Mouse (Mus musculus) retina, postnatal 7 days (tissue): Measurements from ENCODE around the gene Lix1l.
"Not testable (repeated sequence)": the region's sequence is repeated elsewhere in the genome, so short reads cannot be mapped to it uniquely, and the experiment has no call there.

Source experiments
- DNase-seq: peaks from one replicate; pipeline ENCODE4 v3.0.0-alpha.2; 2012; ENCODE audit warnings: low read depth, low spot score

Gene Lix1l

DNA sequence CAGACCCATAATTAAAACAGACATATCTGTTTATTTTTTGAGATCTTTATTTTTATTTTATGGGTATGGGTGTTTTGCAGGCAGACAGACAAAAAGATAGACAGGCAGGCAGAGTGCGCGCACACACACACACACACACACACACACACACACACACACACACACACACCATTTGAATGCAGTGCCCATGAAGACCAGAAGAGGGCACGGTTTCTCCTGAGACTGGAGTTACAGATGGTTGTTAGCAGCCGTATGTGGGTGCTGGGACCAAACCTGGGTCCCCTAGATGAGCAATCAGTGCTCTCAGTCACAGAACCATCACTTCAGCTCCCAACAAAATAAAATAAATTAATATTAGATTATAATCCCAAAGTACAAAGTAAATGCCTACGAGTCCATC lies 17.6 kb upstream of the Lix1l start:
- no peak for DNase-seq

DNA sequence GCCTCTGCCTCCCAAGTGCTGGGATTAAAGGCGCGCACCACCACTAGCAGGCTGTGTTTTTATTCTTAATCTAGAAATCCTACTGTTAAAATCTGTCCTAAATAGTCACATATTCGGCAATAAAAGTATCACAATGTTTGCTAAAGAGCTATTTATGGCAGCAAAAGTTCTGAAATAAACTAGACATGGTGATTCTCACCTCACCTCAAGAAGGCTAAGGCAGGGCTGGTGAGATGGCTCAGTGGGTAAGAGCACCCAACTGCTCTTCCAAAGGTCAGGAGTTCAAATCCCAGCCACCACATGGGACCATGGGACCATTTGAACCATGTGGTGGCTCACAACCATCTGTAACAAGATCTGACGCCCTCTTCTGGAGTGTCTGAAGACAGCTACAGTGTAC lies 10.3 kb upstream of the Lix1l start:
- no peak for DNase-seq

DNA sequence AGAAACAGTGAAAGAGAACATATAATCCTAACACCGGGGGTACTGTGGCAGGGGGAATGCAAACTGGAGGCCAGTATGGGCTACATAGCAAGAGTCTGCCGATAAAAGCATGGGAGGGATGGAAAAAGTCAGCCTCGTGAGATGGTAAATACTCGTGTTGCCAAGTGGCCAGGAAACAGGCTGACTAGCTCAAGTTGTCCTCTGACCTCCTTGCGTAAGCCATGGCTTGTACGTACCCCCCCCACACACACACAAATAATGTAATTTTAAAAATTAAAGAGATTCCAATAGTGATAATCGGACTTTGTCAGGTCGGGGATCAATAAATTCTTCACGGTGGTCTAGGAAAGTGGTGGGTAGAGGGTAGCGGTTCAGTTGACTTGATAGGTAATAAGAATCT lies 7.6 kb upstream of the Lix1l start:
- DNase-seq = no peak

DNA sequence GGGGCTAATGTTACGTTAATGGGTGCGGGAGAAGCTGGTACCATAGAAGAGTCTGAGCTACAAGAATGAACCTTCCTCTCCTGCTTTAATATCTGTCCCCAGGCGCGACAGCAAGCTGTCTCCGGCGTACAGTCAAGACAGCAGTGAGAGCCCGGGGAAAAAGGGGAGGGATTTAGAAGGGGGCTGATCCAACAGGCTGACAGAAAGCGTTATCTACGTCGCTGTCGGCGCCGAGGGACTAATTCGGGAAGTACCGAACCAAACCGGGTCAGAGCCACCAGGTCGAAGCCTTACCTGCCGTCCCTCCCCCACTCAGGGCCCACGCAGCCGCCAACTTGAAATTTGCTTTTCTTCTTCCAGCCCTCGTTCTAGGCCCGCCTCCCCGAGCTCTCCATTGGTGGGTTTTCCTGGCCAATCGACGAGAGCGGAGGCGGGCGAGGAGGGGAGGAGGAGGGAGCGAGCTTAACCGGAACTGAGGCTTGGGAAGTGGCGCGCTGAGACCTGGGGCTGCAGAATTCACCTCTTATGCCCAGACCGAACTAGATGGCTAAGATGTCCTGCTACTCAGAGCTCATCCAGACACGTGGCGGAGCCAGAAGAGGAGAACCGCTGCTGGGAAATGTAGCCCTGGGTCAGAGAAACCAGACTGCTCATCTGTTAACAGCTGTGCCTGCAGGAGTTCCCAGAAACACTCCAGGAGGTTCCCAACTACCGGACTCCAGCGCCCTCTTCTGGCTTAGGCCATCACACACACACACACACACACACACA lies 7.0 kb upstream of the Lix1l start, which contains the start of gene Polr3gl:
Gene Polr3gl (minus strand): TSS at position 392 of the 771 bp plus-strand sequence.
- peak; percentile 89 for DNase-seq

DNA sequence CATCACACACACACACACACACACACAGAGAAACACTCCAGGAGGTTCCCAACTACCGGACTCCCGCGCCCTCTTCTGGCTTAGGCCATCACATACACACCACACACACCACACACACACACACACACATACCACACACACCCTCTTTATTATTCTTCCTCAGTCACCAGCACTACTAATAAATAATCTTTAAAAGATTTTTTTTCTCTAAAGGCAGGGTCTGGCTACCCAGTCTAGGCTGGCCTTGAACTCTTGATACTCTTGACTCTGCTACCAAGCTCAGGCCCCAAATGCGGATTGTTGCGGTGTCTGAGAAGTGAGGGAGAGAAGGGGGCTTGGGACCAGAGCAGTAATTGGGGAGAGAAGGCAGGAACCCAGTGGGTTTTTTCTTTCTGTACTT lies 6.1 kb upstream of the Lix1l start:
- DNase-seq = no peak

DNA sequence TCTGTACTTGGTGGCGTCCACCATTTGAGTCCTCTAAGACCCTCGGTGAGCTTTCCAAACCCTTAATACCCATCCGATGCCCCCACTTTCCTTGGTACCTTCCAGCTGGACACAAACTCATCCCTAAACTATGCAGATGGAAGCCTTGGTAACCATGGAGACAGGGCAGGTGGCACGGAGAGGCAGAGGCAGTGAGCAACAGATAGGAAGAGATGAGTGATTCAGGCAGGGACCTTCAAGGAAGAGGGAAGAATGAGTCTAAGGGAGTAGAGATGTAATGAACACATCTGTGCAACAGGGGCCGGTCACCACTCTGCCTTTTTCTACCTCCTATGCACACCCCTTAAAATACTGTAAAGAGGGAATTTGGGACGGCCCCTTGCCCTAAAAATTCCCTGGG lies 5.3 kb upstream of the Lix1l start:
- no peak for DNase-seq

DNA sequence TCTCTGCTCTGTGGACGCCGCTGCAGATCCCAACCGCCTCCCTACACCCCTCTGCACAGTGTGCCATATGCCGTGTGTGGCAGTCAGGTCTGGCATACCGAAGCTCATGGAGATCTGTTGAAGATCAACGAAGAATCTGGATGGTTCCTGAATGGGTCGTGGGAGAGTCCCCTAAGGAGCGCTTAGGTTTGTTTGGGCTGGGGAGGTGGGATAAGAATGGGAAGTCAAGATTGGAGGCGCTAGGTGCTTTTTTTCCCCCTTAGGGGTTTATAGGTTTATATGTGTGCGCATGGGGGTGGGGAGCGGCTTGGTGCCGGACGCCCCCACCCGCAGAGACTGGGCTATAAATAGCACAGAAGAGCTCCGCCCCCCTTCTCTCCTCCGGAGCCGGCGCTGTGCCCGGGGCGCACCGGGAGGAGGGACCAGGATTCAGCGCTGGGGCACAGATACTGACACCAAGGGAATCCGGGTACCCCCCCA lies 4.7 kb upstream of the Lix1l start, which contains the start of gene Ankrd34a:
Gene Ankrd34a (plus strand): TSS at position 409 of the 480 bp plus-strand sequence.
- no peak for DNase-seq

DNA sequence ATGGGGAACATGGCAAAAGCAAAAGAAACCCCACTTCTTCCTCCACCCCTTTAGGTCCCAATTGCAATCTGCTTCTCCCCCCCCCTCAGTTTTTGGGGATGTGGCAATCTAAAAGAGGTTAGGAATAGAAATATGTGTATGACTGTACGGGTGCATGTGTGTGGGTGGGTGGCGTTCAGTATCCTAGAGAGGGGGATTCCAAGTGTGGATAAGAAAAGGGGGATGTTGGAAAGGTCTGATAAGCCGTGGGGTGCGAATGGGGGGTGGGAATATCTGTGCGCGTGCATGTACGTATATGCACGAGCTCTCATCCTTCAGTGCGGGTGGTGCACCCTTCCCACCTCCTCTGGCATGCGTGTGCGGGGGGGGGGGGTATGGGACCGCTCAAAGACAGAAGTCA lies 4.1 kb upstream of the Lix1l start:
- DNase-seq = no peak

DNA sequence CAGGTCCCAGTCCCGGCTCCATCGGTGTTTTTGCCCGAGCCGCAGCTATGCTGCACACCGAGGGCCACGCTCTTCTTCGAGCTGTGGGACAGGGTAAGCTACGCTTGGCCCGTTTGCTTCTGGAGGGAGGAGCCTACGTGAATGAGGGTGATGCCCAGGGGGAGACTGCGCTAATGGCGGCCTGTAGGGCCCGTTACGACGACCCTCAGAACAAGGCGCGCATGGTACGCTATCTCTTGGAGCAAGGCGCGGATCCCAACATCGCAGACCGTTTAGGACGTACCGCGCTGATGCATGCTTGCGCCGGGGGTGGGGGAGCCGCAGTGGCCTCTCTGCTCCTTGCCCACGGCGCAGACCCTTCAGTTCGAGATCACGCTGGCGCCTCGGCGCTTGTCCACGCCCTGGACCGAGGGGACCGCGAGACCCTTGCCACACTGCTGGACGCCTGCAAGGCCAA lies 3.5 kb upstream of the Lix1l start:
- no peak for DNase-seq

DNA sequence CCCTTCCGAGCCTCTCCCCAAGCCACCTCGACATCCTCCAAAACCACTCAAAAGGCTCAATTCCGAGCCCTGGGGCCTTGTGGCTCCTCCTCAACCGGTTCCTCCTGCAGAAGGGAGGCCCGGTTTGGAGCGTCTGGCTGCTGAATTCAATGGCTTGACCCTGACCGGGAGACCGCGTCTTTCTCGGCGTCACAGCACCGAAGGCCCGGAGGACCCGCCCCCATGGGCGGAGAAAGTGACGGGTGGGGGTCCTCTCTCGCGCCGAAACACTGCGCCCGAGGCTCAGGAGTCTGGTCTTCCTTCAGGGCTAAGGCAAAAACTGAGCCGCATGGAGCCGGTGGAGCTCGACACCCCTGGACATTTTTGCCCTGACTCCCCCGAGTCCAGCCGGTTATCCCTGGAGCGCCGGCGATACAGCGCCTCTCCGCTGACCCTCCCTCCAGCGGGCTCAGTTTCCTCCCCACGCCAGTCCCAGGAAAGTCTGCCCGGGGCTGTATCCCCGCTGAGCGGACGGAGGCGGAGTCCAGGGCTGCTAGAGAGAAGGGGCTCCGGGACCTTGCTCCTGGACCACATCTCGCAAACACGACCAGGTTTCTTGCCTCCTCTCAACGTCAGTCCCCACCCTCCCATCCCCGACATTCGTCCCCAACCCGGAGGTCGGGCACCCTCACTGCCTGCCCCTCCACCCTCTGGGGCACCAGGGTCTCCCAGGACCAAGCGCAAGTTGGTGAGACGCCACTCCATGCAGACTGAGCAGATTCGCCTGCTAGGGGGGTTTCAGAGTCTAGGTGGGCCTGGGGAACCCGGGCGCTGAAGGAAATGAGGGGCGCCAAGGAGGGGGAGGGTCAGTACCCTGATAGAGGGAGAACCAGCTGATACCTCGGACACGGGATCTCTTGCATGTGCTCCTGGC lies 2.5 kb upstream of the Lix1l start:
- DNase-seq = peak; percentile 32

DNA sequence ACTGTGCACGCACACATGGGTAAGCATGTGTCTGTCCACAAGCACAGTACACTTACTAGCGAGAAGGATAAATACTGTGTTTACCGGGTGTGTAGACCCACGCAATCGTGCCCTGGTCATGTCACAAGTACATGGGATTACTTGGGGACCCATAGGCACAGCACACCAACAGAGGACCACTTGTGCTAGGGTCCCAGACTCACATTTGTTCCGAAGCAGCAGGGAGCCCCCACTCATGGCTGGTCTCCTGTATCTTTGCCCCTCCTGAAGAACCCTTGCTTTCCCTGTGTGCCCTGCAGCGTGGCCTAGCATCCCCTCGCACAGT lies 1.9 kb upstream of the Lix1l start:
- no peak for DNase-seq

DNA sequence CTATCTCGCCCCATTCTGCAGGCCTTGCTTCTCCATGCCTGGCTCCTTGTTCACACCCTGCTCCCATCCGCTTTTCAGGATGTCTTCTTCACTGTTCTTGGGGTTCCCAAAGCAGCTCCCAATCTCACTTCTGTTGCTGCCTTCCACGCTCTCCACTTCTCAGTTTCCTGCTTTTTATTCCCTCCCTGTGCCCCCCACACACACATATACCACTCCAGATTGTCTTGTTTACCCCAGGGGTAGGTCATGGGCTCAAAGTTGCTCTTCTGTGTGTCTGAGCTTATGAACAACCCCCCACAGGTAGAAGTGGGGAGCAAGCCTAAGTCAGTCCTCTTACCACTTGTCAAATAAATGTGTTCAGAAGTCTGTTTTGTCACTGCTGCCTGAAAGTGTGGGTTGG lies 1.5 kb upstream of the Lix1l start:
- DNase-seq = no peak

DNA sequence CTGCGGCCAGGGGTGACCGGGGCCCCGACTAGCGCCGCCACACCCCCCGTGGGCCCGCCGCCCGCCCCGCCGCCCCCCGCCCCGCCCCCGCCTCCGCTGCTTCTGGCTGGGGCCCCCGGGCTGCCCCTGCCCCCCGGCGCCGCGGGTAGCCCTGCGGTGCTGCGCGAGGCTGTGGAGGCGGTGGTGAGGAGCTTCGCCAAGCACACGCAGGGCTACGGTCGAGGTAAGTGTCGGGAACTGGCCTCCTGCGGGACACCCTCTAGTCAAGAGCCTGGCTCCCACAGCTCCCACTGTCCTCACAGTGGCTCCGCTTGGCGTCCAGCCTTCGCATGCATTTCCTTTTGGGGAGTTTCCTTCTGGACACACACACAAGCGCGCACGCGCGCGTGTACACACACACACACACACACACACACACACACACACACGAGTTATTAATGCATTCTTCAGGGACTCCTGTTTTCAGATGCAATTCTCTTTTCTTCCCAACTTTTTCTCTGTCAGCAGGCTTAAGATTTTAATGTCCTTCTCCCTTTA lies 370 bp downstream of the Lix1l start:
- no peak for DNase-seq

DNA sequence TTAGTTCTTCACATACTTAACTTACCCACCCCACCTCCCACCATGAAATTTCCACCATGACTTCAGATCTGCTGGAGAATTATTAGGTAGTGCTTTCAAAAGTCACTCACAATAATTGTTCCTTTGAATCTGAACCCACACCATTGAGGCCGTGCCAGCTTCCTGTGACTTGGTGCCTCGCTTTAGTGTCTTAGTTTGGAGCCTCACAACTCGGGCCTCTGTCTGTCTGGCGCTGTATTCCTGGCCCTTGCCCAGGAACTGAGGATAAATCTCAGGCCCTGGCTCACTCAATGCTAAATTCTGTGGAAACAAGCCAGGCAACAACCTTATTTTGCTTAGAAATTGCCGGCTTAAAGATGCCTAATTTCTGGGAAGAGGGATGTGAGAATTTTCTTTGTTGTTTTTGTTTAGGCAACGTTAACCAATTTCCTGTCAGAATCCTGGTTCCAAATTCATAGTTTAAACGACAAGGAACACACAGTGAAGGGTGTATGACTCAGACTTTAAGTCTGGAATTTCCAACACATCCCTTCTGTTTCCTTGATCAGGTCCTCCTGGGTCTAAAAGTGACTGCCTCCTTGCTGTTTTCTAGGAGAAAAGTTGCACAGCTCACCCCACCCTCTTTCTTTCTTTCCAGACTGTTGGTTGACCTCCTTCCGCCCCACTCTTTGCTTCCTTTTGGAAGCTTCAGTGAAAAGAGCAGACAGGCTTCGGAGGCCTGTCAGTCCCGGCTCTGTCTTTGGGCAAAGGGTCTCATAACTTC lies 1.2 kb downstream of the Lix1l start:
- DNase-seq = no peak

DNA sequence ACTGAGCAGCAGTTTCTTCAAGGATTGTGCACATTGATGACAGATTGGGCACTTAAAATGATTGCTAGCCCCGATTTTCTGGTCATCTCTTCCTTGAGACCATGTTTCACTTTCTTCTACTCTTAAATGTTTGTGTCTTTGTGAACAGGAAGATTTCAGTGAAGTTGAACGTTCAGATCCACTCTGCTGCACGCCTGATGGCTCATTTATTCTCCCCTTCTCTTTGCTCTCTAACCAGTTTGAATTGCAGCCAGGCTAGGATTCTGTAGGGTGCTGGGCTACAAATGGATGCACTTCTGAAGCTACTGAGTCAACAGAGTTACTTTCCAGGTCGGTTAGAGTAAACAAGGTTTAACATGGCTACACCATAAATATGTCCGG lies 1.7 kb downstream of the Lix1l start:
- DNase-seq = no peak

DNA sequence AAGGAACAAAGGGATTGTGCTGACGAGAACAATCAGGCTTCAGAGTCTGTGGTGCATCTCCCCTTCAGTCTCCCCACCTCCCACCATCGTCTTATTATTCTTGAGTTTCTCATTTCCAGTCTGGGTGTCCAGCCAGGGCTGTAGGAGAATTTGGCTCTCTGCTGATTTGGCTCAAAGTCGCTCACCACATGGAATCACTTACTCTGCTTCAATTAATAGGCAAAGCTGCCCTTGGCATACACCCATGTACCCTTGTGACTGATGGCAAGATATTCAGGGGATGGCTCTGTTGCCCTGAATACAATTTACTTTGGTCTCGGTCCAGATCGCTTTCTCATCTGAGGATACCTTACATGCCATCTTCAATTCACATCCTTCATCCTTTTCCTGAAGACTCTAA lies 2.4 kb downstream of the Lix1l start:
- DNase-seq = no peak

DNA sequence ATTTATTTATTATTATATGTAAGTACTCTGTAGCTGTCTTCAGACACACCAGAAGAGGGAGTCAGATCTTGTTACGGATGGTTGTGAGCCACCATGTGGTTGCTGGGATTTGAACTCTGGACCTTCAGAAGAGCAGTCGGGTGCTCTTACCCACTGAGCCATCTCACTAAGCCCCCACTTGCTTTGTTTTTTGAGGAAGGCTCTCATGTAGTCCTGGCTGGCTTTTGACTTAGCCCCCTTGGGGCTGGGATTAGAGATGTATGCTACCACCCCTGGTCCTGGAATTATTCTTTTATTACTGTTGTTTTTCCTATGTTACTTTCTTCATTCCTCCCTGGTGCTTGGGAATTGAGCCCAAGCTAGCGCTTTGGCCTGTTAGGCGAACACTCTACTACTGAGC lies 5.1 kb downstream of the Lix1l start:
- not testable (repeated sequence) for DNase-seq

DNA sequence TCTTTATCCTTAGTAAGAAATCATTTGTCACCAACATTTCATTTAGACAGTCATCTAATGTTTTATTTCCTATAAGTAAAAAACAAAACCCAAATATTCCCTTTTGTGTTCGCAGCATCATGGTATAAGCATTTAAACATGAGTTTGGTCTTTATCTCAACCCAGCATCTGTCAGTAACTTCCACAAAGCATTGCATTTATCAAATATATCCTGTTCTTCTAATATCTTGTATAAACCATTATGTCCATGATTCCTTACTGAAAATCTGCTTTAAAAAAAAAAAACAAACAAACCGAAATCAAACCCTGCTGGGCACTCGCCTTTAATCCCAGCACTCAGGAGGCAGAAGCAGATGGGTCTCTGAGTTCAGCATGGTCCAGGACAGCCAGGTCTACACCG lies 5.7 kb downstream of the Lix1l start:
- no peak for DNase-seq

DNA sequence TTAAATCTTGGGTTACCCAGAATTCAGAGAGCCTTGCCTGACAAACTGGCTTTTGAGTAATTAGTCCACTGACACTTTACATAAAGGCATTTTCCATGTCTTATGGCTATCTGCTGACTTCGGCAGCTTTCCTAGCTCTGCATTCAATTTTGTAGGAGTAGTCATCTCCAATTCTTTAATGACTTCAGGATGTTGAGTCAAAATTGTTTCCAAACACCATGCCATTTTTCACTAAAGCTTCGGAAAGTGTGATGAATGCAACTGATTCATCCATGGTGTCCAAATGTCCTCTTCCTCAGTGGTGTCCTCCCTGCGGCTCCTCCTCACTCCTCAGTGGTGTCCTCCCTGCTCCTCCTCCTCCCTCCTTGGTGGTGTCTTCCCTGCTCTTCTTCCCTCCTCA lies 17.0 kb downstream of the Lix1l start:
- DNase-seq = no peak

DNA sequence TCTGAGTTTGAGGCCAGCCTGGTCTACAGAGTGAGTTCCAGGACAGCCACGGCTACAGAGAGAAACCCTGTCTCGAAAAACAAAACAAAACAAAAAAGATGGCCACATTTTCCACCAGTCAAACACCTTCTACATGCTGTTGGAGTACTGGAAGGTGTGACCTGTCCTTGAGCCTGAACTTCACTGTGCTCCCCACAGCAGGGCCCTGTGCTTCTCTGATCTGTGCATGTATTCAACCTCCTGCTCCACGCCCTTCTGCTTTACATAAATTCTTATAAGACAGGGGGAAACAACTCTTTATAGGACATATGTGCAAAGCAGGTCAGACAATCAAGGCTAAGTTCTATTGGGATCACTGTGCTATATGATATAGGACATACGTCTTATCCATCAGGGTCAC lies 22.3 kb downstream of the Lix1l start:
- DNase-seq = no peak

DNA sequence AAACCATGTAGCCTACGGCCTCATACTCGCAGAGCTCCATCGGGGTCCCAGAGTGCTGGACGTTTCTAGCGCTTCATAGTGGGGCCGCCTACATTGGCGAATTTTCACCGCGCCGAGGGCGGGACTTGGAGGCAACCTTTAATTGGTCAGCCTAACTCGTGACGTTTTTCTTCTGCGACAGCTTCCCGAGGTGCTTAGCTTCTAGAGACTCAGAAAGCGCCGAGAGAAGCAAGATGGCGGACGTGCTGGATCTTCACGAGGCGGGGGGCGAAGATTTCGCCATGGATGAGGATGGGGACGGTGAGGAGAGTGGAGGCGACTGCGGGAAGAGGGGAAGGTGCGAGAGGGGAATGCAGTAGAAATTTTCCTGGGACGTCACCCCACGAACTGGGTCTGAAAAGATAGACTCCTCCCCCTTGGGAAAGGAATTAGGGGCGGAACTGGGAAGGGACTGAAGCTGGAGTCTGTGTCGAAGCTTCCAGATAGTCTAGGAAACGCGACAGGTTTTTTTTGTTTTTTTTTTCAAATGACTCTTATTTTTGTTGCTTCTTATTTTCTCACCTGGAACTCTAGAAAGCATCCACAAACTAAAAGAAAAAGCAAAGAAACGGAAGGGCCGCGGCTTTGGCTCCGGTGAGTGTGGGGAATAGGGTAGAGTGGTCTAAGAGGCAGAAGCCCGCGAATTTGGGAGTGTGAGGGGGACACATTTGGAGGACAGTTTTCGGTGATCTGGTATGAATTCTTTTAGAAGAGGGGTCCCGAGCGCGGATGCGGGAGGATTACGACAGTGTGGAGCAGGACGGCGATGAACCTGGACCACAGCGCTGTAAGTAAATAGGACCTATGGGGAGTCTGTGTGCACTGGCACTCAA lies 29.0 kb downstream of the Lix1l start, which contains the start of gene Rbm8a:
Gene Rbm8a (plus strand): TSS at position 205 of the 872 bp plus-strand sequence.
- DNase-seq = peak; percentile 99
